Mouse (Mus musculus) kidney, adult 11 months (tissue): Measurements from ENCODE around the gene A430078G23Rik.

Experiments used
- DNase-seq: peaks from one replicate; pipeline ENCODE4 v3.0.0; 2022

Gene A430078G23Rik

GRCm38 (mm10) chr8:3414639-3415190, 61.5 kb downstream of the A430078G23Rik start:
- no peak for DNase-seq

DNA sequence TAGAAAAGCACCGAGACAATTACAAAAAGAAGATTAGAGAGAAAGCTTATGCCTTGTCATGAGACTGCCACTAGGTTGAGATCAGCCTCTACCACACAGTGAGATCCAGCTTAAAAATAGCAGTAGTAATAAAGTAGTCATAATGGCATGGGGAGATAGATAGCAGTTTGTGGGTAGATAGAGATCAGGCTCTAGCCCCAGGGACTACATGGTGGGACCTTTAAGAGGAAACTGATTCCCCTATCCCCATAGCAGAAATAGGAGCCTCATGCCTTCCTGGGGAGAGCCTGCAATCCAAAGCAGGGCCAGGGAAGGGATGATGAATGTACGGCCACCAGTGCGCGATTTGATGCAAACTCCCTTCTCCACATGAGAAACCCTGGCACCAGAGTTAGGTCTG, 62.0 kb downstream of the A430078G23Rik start:
- no peak for DNase-seq

- DNase-seq: no peak
These were observed 62.4 kb downstream of the A430078G23Rik start for GRCm38 (mm10) chr8:3415661-3416060.

DNA sequence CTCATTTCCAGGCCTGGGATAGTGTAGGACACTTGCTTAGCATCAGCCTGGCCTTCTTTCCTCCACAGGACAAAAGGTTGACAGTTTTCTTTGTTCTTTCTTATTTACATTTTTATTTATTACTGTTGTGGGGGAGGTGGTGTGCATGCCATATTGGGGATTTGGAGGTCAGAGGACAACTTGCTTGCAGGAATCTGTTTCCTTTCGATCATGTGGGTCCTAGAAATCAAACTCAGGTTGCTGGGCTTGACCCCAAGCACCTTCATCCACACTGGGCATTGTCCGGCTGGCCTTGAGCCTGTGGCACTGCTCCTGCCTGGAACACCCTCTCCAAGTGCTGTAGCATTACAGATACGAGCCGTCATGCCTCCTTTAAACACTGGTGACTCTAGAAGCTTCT, 63.6 kb downstream of the A430078G23Rik start:
- no peak for DNase-seq

- no peak for DNase-seq
These were observed 64.2 kb downstream of the A430078G23Rik start for GRCm38 (mm10) chr8:3417455-3417854.

- no peak for DNase-seq
These were observed 64.9 kb downstream of the A430078G23Rik start for GRCm38 (mm10) chr8:3418101-3418500.

DNA sequence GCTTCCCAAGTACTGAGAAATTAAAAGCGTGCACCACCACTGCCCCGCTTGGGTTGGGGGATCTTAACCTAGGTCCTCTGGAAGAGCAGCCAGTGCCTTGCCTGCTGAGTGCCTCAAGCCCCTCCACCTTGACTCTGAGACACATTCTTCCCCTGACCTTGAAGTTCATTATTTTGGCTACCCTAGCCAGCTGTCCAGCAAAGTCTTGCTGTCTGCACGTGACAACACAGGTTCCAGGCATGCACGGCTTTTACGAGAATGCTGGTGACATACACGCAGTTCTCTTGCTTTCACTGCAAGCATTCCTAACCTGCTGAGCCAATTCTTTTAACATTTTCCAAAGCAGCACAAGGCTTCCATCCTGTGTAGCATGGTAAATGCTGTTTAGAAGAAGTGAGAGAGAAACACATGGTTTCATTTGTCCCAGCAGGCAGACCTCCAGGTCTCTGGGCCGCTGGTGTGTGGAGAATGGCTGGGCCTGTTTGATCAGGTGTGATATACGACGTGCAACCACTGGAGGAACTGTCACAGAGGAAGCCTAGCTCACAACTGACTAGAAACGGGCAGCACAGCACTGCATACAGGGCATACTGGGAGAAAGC, 67.0 kb downstream of the A430078G23Rik start:
- DNase-seq: peak; percentile 26

DNA sequence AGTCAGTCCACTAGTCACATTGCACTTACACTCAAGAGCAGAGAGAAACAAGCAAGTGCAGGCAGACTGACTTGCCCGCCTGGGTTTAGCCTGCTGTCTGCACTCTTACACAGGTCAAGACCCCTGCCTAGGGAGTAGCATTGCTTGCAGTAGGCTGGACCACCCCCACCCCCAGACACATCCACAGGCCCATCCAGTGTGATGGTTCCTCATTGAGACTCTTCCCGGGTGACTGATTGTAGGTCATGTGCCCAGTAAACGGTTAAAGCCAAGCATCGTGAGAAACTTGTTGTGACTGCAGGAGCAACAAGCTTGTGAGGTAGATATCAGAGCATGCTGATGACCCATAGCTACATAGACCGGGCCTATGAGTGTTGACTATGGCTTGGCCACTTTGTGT, 68.3 kb downstream of the A430078G23Rik start:
- no peak for DNase-seq

DNA sequence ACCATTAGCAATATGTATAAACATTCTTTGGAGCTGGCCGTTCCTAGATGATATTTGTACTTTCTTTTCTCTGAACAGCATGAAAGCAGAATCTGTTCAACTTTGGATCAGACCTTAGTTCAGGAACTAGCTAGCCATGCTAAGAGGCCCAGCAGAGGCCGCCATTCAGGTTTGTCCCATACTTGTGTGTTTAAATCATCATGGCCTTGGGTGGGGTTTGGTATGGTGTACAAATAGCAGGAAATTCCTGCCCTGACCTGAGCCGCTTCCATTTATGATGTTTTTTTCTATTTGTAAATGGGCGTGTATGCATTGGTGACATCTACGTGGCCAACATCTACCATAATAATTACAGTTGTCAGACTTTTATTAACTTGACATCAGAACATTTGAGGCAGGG, 72.0 kb downstream of the A430078G23Rik start:
- no peak for DNase-seq

- no peak for DNase-seq
These were observed 73.0 kb downstream of the A430078G23Rik start for GRCm38 (mm10) chr8:3426211-3426610.

DNA sequence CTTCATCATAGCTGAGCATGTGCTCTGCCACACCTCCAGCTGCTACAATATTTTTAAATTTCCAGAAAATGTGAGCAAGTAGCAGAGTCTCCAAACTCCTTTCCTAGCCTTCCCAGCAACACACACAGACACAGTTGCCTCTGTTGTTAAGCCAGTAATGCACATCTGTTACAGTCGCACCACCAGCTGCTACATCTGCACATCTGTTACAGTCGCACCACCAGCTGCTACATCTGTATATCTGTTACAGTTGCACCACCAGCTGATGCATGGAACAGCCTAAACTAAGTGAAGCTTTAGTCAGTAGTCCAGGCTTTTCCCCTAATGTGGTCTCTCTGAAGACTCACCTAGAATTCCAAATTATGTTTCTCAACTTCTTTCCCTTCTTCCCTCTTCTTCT, 75.2 kb downstream of the A430078G23Rik start:
- DNase-seq: no peak

- peak; percentile 75 for DNase-seq
These were observed 76.8 kb downstream of the A430078G23Rik start for GRCm38 (mm10) chr8:3429966-3430365.

GRCm38 (mm10) chr8:3431113-3431512, 77.9 kb downstream of the A430078G23Rik start:
- DNase-seq: no peak

DNA sequence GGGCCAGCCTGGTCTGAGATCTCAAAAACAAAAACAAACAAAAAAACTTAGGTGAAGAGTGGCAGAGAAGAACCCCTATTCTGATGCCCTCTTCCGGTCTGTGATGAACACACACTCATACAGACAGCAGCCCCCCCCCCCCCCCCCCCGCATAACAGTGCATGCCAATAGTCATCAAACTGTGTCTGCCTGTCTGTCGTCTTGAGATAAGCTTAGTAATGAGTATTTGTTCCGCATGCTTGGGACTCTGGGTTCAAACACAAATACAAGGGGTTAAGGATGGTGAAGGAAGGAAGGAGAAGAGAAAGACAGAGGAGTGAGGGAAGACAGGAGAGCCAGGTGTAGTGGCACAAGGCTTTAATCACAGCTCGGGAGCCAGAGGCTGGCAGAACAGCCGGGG, 83.3 kb downstream of the A430078G23Rik start:
- no peak for DNase-seq

DNA sequence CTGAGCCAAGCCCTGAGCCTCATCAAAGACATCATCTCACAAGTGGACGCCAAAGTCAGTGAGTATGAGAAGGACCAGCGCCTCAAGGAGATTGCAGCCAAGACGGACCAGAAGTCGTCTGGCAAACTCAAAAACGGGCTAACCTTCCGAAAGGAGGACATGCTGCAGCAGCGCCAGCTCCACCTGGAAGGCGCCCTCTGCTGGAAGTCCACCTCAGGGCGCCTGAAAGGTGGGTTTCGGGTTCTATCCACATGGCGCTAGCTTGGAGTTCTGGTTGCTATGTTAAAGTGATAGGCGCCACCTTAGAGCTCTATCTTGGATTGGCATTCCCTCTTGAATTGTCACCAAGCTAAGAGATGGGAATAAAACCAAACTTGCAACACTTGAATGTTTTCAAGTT, 86.3 kb downstream of the A430078G23Rik start:
- DNase-seq: no peak
